Mouse (Mus musculus) thymus, postnatal 10 days (tissue): ENCODE measurements around the gene Pgap2.
A peak's percentile ranks its signal among the peaks of the same experiment; 100 is the strongest.

Experiments
- DNase-seq, 2 experiments: peaks; one replicate each; pipeline ENCODE4 v3.0.0; 2021; ENCODE audit warnings: low spot score in 2 of 2

Pgap2 gene

GRCm38 (mm10) chr7:102209756-102210721, at the start of gene Pgap2, which contains the start of gene Nup98:
Pgap2 (plus strand) TSS chr7:102210208.
Nup98 (minus strand) TSS chr7:102210176.
- peak; percentile 98 for DNase-seq

DNA sequence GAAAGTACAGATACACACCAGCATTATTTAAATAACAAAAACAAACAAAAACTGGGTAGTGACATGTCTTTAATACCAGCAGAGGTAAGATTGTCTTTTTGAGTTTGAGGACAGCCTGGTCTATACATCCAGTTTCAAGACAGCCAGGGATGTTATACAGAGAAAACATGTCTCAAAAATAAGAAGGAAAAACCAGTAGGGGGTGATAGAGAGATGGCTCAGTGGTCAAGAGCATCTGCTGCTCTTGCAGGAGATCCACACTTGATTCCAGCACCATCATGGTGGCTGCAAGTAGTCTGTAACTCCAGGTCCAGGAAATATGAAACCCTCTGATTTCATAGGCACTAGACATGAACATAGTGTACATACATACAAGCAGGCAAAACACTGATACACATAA, 39.7 kb upstream of the Pgap2 start:
- peak in 1 of 2 experiments; percentile 26 for DNase-seq

DNA sequence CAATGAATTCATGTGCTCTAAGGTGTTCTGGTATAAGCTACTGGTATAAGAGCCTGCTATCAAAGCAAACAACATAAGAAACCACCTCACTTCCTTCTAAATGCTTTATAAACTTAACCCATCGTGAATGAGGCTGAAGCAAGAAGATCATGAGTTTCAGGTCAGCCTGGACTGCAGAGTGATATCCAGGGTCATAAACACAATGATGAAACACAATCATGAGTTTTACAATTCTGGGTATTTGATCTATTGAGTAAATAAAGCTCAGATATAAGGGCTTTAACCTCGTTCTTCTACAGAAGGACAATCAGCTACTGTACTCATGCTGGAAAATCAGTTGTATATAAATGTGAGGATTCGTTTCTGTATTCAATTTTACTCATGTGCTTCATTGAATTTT, 26.2 kb upstream of the Pgap2 start:
- DNase-seq: no peak

DNA sequence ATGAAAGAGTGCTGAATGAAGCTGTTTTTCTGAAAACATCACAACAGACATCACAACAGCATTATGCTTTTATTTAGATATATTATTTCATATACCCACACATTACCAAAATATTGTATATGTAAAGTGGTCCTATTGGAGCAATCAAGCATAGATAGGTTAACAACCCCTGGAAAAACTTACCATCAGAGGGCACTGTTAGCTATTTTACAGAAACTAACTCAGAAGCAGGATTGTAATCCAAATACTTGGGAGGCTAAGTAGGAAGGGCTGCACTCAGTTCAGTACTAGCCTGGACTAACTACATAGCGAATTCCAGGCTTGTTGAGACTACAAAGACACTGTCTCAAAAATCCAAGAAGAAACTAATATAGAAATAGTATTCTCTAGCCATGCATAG, 17.7 kb upstream of the Pgap2 start:
- peak in 1 of 2 experiments; percentile 9 for DNase-seq

DNA sequence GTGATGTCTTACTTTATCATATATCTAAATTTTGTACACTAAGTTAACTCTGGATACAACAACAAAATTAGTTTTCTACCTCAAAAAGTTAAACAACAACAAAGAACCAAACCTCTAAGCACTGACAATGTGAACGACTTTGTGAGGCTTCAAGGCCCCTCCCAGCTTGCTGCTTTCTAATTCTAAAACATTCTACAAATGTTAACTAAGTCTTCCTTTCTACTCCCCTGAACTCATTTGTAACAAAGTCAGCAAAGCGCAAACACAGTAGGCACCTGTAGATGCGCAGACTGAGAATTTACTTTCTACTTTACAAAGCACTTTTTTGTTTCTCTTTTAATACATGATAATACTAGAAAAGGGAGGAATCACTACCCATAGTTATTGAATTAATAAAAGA, 9.4 kb upstream of the Pgap2 start:
- DNase-seq: no peak

DNA sequence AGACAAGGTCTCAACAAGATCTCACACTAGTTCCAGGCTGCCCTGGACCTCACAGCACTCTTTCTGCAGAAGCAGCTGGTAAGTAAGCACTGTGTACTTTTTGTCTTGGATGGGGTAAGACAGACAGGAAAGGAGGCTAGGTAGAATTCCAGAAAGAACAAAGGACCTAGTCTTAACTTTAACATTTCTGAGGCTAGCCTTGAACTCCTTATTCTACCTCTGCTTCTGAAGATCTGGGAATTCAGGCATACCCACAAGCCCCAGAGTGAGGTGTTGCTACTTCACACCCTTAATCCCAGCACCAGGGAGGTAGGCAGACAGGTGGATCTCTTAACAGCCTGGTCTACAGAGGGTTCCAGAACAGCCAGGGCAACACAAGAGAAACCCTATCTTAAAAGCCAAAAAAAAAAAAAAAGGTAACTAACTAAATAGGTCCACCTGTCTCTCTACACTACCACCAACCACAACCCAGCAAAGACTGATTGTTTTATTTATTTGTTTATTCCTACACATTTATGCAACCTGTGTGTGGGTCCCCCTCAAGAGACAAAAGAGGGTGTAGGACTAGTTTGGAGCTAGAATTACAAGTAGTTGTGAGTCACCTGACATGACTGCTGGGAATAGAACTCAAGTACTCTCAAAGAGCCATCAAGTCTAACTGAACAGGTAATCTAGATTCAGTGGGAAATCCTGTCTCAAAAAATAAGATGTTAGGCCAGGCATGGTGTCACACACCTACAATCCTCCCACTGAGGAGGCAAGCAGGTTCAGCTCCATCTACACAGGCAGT, 8.8 kb upstream of the Pgap2 start:
- no peak for DNase-seq

- DNase-seq: no peak
These were observed 5.6 kb upstream of the Pgap2 start for GRCm38 (mm10) chr7:102204296-102204857.

- no peak for DNase-seq
These were observed 4.4 kb upstream of the Pgap2 start for GRCm38 (mm10) chr7:102205646-102206045.

DNA sequence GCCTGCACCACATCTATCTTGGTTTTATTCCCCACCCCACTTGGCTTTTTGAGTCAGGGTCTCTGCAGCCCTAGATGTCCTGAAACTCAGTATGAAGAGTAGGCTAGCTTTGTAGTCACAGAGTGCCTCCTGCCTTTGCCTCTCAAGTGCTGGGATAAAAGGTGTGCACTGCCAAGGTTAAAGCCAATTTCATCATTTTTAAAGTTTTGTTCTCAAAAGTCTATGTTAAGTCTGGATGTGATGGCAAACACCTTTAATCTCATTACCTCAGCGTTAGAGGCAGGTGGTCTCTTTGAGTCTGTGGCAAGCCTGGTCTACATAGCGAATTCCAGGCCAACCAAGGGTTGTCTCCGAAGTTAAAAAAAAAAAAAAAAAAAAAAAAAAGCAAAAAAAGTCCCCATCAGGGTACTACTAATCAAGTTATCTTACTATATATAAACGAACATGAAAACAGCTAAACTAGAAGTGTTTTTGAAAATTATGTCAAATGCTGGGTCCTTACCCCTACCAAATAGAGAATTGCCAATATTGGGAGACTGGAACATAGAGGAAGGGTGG, 1.1 kb upstream of the Pgap2 start:
- DNase-seq: no peak

DNA sequence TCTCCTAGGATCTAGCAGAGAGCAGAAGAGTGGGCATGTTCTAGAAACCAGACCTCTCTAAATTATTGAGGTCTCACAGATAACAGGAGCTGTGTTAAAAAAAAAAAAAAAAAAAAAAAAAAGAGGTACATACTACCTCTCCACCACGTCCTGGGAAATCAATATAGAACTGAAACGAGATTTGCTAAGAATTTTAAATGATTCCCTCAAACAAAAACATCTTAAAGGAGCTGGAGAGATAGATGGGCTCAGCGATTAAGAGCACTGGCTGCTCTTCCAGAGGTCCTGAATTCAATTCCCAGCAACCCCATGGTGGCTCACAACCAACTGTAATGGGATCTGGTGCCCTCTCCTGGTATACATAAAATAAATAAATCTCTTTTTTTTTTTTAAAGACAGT, 1.1 kb downstream of the Pgap2 start:
- DNase-seq: no peak

DNA sequence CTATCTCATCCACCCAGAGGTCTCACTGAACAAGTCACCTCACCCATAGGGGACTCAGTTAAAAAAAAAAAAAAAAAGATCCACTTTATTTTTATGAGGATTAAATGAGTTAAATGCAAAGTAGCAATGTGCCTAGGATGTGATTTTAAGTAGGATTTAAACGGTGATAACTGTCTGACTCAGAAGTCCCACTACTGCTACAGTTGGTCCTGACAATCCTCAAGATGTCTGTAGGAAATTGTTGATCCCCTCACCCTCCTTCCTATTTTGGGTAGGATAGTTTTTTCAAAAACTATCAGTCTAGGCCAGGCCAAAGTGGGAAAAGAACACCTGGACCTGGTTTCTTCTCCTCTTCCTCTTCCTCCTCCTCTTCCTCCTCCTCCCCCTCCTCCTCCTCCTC, 11.9 kb downstream of the Pgap2 start:
- no peak for DNase-seq

DNA sequence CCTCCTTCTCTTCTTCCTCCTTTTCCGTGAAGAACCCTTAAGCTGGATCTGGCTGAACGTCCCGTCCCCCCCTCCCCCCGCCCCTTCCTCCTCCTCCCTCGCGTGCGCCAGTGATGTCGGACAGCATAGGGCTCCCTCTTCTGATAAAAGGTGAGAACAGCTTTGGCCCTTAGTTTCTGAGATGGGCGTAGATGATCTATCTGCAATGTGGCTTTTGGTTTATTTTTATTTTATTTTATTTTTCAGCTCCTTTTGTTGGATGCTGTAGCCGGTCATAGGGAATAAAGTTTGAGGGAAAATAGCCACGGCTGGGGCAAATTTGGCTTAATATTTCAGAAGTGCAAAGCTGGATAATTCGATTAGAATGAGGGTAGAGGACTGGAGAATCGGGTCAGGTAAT, 12.3 kb downstream of the Pgap2 start:
- DNase-seq: peak in 1 of 2 experiments; percentile 40

DNA sequence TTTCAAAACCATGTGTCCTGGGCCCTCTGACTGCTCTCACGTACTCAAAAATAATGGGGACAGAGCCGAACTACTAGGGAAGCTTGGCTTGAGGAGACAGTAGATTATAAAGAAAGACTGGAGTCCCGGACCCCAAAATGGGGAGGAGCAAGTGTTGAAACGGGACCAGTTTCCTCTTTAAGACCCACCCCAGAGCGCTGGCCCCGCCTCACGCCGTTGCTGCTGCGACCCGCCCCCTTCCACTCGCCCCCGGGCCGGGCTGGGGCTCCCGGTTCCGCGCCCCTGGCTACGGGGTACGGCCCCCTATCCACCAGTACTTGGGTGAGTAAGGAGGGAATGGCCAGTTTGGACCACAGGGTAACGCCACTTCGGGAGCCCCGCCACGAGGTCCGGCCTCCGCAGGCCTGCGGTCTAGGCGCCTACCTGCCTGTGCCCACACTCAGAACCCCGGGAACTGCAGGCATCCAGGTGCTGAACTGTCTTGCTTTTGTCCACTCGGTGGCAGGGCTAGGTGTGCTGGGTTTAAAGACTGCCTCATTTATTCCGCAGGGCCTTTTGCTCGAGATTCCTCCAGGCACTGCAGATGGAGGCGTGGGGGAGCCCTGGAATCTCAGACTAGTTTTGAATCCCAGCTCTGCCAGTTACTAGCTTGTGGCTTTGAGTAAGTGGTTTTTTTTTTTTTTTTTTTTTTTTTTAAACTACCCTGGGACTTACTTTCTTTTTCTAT, 13.0 kb downstream of the Pgap2 start:
- DNase-seq: peak; percentile 58 to 76

DNA sequence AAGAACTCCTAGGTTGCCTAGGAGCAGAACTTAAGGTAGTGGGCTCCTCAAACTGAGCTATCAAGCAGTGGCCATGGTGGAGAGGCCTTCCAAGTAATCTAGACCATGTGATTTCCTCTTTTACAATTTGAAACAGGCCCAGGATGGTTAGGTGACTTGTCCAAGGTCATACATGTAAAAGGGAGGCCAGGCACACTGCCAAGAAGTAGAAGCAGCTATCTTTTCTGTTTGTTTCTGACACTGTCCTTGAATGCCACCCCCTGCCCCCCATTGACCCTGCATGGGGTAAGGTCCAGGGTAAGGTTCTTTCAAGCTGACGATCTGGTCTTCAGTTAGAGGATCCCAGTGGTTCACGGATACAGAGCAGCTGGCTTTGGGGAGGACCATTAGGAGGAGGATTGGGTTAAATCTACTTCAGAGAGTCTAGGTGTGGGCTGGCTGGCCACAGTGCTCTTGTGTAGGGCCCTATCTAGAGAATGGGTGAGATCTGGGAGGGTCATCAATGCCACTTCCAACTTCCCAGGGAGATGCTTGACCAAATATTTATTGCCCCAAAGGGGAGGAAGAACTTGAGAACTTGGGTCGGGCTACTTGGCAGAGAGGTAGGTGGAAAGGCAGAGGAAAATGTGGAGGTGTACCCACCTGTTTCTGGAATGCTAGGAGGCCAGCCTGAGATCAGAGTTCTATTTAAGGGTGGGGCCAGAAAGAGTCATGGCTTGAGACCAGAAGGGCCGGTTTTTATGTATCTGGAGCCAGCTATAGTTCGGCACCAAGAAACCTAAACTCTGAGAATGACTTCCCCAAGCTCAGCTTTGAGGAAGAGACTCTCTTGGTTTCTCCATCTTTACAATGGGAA, 14.1 kb downstream of the Pgap2 start:
- DNase-seq: no peak

DNA sequence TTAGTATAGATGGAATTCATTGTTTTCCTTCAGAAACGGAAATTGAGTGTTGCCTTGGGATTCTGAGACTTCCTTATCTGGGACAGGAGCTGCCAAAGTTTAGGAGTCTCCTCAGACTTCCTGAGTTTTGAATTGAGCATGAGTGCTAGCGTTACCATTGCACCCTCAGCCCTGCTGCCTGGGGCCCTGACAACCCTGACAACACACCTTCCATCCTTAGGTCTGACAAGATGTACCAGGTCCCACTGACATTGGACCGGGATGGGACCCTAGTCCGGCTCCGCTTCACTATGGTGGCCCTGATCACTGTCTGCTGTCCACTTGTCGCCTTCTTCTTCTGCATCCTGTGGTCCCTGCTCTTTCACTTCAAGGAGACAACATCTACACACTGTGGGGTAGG, 16.0 kb downstream of the Pgap2 start:
- DNase-seq: no peak

GRCm38 (mm10) chr7:102228049-102228670, 18.2 kb downstream of the Pgap2 start:
- DNase-seq: no peak

DNA sequence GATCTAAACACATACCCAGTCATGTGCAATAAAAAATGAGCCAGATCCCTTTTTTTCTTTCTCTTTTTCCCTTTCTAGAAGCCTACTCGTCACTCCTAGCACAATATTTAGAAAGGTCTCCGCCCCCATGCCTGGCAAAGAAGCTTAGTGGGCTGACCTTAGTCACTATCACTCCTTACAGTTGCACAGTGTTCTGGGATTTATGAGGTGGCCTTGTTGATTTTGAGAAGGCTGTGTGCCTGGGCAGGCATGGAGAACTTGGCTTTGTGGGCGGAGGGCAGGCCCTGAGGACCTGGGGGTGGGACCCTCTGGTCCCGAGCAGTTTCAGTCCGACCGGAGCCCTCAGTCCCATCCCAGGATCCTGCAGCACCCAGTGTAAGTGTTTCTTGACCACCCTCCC, 19.8 kb downstream of the Pgap2 start:
- no peak for DNase-seq

GRCm38 (mm10) chr7:102233059-102233458, 23.1 kb downstream of the Pgap2 start:
- no peak for DNase-seq

DNA sequence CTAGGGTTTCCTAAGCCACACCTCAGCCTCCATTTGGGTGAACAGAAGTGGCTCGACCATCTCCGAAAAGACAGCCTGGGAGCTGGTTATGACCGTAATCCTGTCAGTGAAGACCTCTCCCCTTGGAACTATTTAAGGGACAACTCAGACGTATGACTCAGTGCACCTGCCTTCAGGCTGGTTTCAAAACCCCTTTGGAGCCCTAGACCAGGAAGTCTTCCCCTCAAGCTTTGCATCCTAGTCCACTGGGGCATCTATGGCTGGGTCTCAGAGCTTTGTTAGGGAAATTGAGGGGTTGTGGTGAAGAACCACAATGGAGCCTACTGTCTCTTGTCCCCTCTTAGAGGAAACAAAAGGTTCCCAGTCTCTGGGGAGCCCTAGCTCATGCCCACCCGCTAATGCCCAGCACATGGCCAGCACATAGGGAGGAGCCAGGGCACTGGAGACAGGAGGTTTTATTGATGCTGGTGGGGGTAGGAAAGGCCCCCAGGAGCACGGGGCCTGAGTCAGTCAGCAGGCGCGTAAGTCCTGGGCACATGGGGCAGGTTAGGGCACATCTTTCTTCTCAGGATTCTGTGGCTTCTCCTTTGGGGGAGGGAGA, 28.8 kb downstream of the Pgap2 start:
- DNase-seq: no peak

- DNase-seq: no peak
These were observed 29.6 kb downstream of the Pgap2 start for GRCm38 (mm10) chr7:102239591-102239990.
